Mouse (Mus musculus): ENCODE measurements around the gene Bace2. TPM values are rescaled to one million over a fixed set of nuclear protein-coding genes. Genes with fewer than 3 reads are reported as not detected.
A peak's percentile ranks its signal among the peaks of the same experiment; 100 is the strongest.

Gene Bace2
- polyA plus RNA-seq, 1 experiment, result 2.2 TPM

DNA sequence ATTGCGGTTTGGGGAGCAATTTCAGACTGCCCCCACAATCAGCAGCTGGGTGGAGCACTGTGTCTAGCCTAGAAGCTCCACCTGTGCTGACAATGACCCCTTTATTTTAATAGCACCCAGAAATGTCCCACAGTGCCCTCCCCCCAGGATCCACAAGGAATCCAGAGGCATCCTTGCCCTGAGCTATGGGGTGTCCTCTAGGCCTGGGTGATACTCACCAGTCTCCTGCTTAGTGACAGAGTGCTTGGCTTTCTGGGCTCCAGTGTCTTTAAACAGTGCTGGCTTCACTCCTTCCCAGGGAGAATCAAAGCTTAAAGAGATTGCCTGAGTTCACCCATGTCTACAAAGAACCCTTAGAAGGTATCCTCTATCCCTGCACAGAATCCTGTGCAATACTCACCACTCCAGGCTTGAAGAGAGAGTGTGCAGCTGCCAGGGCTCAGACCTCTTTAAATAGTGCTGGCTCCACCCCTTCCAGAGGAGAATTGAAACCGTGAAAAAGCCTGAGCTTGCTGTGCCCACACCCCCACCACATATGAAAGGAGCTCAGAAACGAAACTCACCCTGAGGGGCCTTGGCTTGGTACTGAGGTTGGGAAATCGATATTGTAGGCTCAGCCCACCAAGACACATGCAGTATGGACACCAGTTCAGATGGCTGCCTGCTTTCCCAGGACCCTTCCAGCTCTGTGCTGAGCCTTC is 106.1 kb downstream of the Bace2 start, which contains the start of gene Mx1:
Gene Mx1, minus strand, starts transcription at position 427 of the 701 bp plus-strand sequence.
- WGBS, result 40% methylated on average over 4 of the region's 4 CpGs
- Histone ChIP-seq H3K27me3 (ENCODE audit: control insufficient read depth, insufficient read depth, low read length) (no peaks in the 10 kb centered on the region), H3K4me3 (replicated peaks; ENCODE audit: insufficient read depth, low read depth, low read length) (no peak within 1 kb of the TSS), H3K4me1 (ENCODE audit: control insufficient read depth, insufficient read depth, low read length) (no peaks in the 10 kb centered on the region), H3K27ac (ENCODE audit: insufficient read depth, low read length) (no peak within 1 kb of the TSS)
- no peak for DNase-seq
- TF ChIP-seq POLR2A (IDR thresholded peaks at IDR 0.05; ENCODE audit: borderline replicate concordance, insufficient read depth, low read length), result no peak
- TF ChIP-seq CTCF (IDR thresholded peaks at IDR 0.05; ENCODE audit: borderline replicate concordance, insufficient read depth, low read depth, low read length), result no peak

DNA sequence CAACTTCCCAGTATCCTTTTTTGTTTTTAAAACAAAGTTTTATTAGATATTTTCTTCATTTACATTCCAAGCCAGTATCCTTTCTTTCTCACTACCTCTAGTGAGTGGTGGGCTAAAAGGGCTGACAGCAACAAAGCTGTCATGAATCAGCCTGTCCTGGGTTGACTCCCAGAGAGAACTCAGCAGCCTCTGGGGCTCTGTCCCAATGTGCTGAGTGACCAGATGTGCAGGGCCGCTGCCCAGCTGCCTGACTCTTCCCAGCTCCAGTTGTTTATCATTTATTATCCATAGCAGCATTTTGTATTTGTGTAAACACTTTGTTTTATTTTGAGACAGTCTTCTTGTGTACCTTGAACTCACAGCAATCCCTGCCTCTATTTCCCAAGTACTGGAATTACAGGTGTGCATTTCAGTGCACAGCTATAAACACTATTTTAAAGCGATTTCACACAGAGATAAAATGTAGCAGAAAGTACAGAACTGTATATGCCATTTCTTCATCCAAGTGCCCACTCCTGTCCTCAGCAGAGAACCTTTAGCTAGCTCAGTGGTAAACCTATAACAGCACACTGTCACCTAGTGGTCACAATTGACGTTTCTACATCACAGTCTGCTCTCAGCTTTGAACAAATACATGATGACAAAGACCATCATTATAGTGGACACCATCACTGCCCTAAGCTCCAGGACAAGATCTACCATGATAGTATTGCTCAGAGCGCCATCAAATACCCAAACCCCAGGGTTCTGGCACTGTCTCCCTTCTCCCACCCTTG is 109.8 kb downstream of the Bace2 start:
- Histone ChIP-seq H3K4me3 (replicated peaks; ENCODE audit: insufficient read depth, low read depth, low read length) (no peak overlapping the region), H3K27ac (ENCODE audit: insufficient read depth, low read length) (no peak overlapping the region), H3K4me1 (ENCODE audit: control insufficient read depth, insufficient read depth, low read length) (no peaks in the 10 kb centered on the region), H3K27me3 (ENCODE audit: control insufficient read depth, insufficient read depth, low read length) (no peaks in the 10 kb centered on the region)
- DNase-seq, result no peak
- TF ChIP-seq POLR2A (IDR thresholded peaks at IDR 0.05; ENCODE audit: borderline replicate concordance, insufficient read depth, low read length), result no peak
- TF ChIP-seq CTCF (IDR thresholded peaks at IDR 0.05; ENCODE audit: borderline replicate concordance, insufficient read depth, low read depth, low read length), result peak; percentile 28; the same call in 1 of the 2 replicates
- WGBS, result 59% methylated on average over 4 of the region's 4 CpGs

DNA sequence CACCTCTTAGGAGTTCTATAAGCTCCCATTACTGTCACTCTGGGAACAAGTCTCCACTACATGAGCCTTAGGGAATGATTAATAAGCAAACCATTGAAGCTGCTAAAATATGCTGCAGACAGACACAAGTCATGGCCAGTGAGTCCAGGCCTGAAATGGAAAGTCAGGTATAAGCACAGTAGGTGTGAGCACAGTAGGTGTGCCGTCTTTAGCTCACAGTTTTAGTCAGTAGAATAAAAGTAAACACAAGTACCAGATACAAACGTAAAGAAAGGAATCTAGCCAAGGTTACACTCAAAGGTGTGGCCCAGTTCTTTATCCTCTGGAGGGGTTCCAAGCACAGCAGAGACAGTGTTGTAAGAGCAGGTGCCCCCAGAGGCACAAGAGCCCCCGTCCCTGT is 110.9 kb downstream of the Bace2 start:
- Histone ChIP-seq H3K27ac (ENCODE audit: insufficient read depth, low read length) (no peak overlapping the region), H3K4me1 (ENCODE audit: control insufficient read depth, insufficient read depth, low read length) (no peaks in the 10 kb centered on the region), H3K27me3 (ENCODE audit: control insufficient read depth, insufficient read depth, low read length) (no peaks in the 10 kb centered on the region), H3K4me3 (replicated peaks; ENCODE audit: insufficient read depth, low read depth, low read length) (no peak overlapping the region)
- WGBS, result 81% methylated on average over 3 of the region's 3 CpGs
- no peak for TF ChIP-seq CTCF (IDR thresholded peaks at IDR 0.05; ENCODE audit: borderline replicate concordance, insufficient read depth, low read depth, low read length)
- no peak for TF ChIP-seq POLR2A (IDR thresholded peaks at IDR 0.05; ENCODE audit: borderline replicate concordance, insufficient read depth, low read length)
- DNase-seq, result no peak

GRCm38 (mm10) chr16:97467993-97468791 is 111.7 kb downstream of the Bace2 start:
- H3K27ac ChIP-seq (ENCODE audit: insufficient read depth, low read length), result no peak overlapping the region
- TF ChIP-seq CTCF (IDR thresholded peaks at IDR 0.05; ENCODE audit: borderline replicate concordance, insufficient read depth, low read depth, low read length) (no peak), POLR2A (IDR thresholded peaks at IDR 0.05; ENCODE audit: borderline replicate concordance, insufficient read depth, low read length) (no peak)
- no peaks in the 10 kb centered on the region for H3K4me1 ChIP-seq (ENCODE audit: control insufficient read depth, insufficient read depth, low read length)
- H3K27me3 ChIP-seq (ENCODE audit: control insufficient read depth, insufficient read depth, low read length), result no peaks in the 10 kb centered on the region
- H3K4me3 ChIP-seq (replicated peaks; ENCODE audit: insufficient read depth, low read depth, low read length), result no peak overlapping the region
- WGBS, result 88% methylated on average over 4 of the region's 4 CpGs
- DNase-seq, result no peak

DNA sequence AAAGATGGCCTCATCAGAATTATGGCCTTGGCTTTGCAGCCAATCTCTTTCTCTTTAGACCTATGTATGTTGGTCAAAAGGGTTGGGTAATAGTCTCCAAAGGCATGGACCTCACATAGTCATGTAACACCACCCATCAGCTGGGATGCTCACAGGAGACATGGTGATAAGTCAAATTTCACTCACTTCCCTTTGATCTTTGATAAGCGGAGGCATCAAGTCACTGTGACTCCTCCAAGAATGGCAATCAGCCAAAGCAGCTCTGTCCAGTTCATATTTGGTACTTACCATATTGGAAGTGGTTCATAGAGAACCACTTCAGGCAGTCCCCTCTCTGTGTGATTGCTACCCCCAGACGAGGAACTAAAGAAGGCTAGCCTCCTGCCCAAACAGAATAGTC is 118.1 kb downstream of the Bace2 start:
- H3K4me3 ChIP-seq (replicated peaks; ENCODE audit: insufficient read depth, low read depth, low read length), result no peak overlapping the region
- H3K4me1 ChIP-seq (ENCODE audit: control insufficient read depth, insufficient read depth, low read length), result no peaks in the 10 kb centered on the region
- H3K27me3 ChIP-seq (ENCODE audit: control insufficient read depth, insufficient read depth, low read length), result no peaks in the 10 kb centered on the region
- no peak overlapping the region for H3K27ac ChIP-seq (ENCODE audit: insufficient read depth, low read length)
- no peak for DNase-seq
- TF ChIP-seq POLR2A (IDR thresholded peaks at IDR 0.05; ENCODE audit: borderline replicate concordance, insufficient read depth, low read length), result no peak
- TF ChIP-seq CTCF (IDR thresholded peaks at IDR 0.05; ENCODE audit: borderline replicate concordance, insufficient read depth, low read depth, low read length), result no peak
- 80% methylated on average over 2 of the region's 2 CpGs for WGBS

- 61% methylated on average over 3 of the region's 3 CpGs for WGBS
- TF ChIP-seq POLR2A (IDR thresholded peaks at IDR 0.05; ENCODE audit: borderline replicate concordance, insufficient read depth, low read length) (no peak), CTCF (IDR thresholded peaks at IDR 0.05; ENCODE audit: borderline replicate concordance, insufficient read depth, low read depth, low read length) (no peak)
- no peak overlapping the region for H3K27ac ChIP-seq (ENCODE audit: insufficient read depth, low read length)
- no peaks in the 10 kb centered on the region for H3K4me1 ChIP-seq (ENCODE audit: control insufficient read depth, insufficient read depth, low read length)
- H3K4me3 ChIP-seq (replicated peaks; ENCODE audit: insufficient read depth, low read depth, low read length), result no peak overlapping the region
- DNase-seq, result no peak
- no peaks in the 10 kb centered on the region for H3K27me3 ChIP-seq (ENCODE audit: control insufficient read depth, insufficient read depth, low read length)
Measured at GRCm38 (mm10) chr16:97475581-97475980, 119.0 kb downstream of the Bace2 start.

DNA sequence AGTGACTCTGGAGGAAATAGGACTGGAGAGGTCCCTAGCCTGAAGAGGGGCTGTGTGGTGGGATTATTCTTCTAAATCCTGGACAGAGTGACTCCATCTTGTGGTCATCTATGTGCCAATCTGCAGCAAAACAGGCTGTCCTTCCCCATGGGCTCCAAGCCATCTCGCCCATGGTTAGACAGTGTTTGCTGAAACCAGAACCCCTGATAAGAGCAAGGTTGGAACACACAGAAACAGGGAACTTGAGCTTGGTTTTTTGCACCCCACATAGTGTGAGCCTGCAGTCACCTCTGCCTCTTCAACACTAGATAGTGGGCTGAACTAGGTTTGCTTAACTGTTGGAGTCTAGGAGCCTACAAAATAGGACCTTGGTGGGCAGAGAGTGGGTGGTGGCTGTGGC is 120.0 kb downstream of the Bace2 start:
- Histone ChIP-seq H3K27ac (ENCODE audit: insufficient read depth, low read length) (no peak overlapping the region), H3K27me3 (ENCODE audit: control insufficient read depth, insufficient read depth, low read length) (no peaks in the 10 kb centered on the region), H3K4me1 (ENCODE audit: control insufficient read depth, insufficient read depth, low read length) (no peaks in the 10 kb centered on the region), H3K4me3 (replicated peaks; ENCODE audit: insufficient read depth, low read depth, low read length) (no peak overlapping the region)
- WGBS, result 100% methylated on average over 1 of the region's 1 CpGs
- TF ChIP-seq CTCF (IDR thresholded peaks at IDR 0.05; ENCODE audit: borderline replicate concordance, insufficient read depth, low read depth, low read length), result no peak
- TF ChIP-seq POLR2A (IDR thresholded peaks at IDR 0.05; ENCODE audit: borderline replicate concordance, insufficient read depth, low read length), result no peak
- no peak for DNase-seq
